ENCODE assay signal across 12 mouse cellular contexts in genomic region chr12:68585524-68585872, GRCm38 (mm10).
"Had no signal": no experiment of that assay in that cellular context is flagged by ENCODE, and none has a peak within 500 bp of the region (broad histone marks: within the 10 kb centered on the region; RNA-seq: fewer than 3 reads in every experiment).

No protein-coding gene starts in this region.

- H3K4me1 ChIP-seq: kidney, embryonic 15.5 days; limb, embryonic 13.5 days; liver, embryonic 15.5 days; stomach, embryonic 15.5 days had no signal

- H3K9me3 ChIP-seq: kidney, embryonic 15.5 days; limb, embryonic 13.5 days; liver, embryonic 15.5 days; stomach, embryonic 15.5 days had no signal

- H3K27me3 ChIP-seq: kidney, embryonic 15.5 days; limb, embryonic 13.5 days; liver, embryonic 15.5 days; stomach, embryonic 15.5 days had no signal

- H3K9ac ChIP-seq: kidney, embryonic 15.5 days; limb, embryonic 13.5 days; liver, embryonic 15.5 days; stomach, embryonic 15.5 days had no signal

- DNase-seq: kidney, adult 2 months; kidney, postnatal 14 days; left cerebral cortex, postnatal 4 days; lung, adult 2 months; retina, postnatal 1 day; thymus, adult 2 months; thymus, postnatal 25 days had no signal

- H3K4me2 ChIP-seq: kidney, embryonic 15.5 days; limb, embryonic 13.5 days; liver, embryonic 15.5 days; stomach, embryonic 15.5 days had no signal

- H3K4me3 ChIP-seq: kidney, embryonic 15.5 days; limb, embryonic 13.5 days; liver, embryonic 15.5 days; stomach, embryonic 15.5 days had no signal

- H3K36me3 ChIP-seq: kidney, embryonic 15.5 days; limb, embryonic 13.5 days; liver, embryonic 15.5 days; stomach, embryonic 15.5 days had no signal

- ATAC-seq: midbrain, embryonic 16.5 days had no signal

- H3K27ac ChIP-seq: kidney, embryonic 15.5 days; limb, embryonic 13.5 days; liver, embryonic 15.5 days; stomach, embryonic 15.5 days had no signal
